Mouse (Mus musculus) liver, adult 2 months (tissue): ENCODE measurements at regions not wholly inside any gene's neighbourhood (a gene's known extent, or its start where the extent isn't known, plus 50 kb on each side); places are given as distances from the start of the nearest gene placed in this dataset.

Experiments used
- DNase-seq: peaks from one replicate; pipeline ENCODE4 v3.0.0-alpha.2; 2011; ENCODE audit warnings: low read depth, low spot score; ENCODE audit errors: extremely low read depth
- H3K27ac ChIP-seq: fragments of 200-500 bp; replicated peaks from 2 replicates; pipeline ENCODE4 v1.5.1; 2012; ENCODE audit warnings: low read depth, mild to moderate bottlenecking, control low read depth, inconsistent platforms, low read length; ENCODE audit not compliant: insufficient read depth
- H3K27me3 ChIP-seq: fragments of 200-500 bp; 2 replicates; pipeline ENCODE4 v1.6.1; 2012; ENCODE audit warnings: mild to moderate bottlenecking, moderate library complexity, low read length, inconsistent platforms; ENCODE audit not compliant: control insufficient read depth, insufficient read depth
- H3K36me3 ChIP-seq: fragments of 200-500 bp; 2 replicates; pipeline ENCODE4 v1.6.1; 2012; ENCODE audit warnings: low read length, inconsistent platforms; ENCODE audit not compliant: control insufficient read depth, insufficient read depth
- H3K4me1 ChIP-seq: fragments of 200-500 bp; 2 replicates; pipeline ENCODE4 v1.6.1; 2011; ENCODE audit warnings: low read length; ENCODE audit not compliant: control insufficient read depth, insufficient read depth
- H3K4me3 ChIP-seq: fragments of 200-500 bp; 2 replicates; pipeline ENCODE4 v1.5.1; 2011; ENCODE audit warnings: low read depth, mild to moderate bottlenecking, control low read depth, low read length, moderate library complexity; ENCODE audit not compliant: insufficient read depth
- H3K79me2 ChIP-seq: fragments of 200-500 bp; 2 replicates; pipeline ENCODE4 v1.6.1; 2012; ENCODE audit warnings: inconsistent platforms, mild to moderate bottlenecking, low read length, moderate library complexity; ENCODE audit not compliant: control insufficient read depth, insufficient read depth
- H3K9ac ChIP-seq: fragments of 200-500 bp; 2 replicates; pipeline ENCODE4 v1.6.1; 2012; ENCODE audit warnings: low read depth, mild to moderate bottlenecking, control low read depth, inconsistent platforms, low read length
- CTCF ChIP-seq: fragments of 200-500 bp; IDR thresholded peaks from 2 replicates; pipeline ENCODE4 v1.5.1; 2011; ENCODE audit warnings: low read depth, low read length, control low read depth
- POLR2A ChIP-seq: fragments of 200-500 bp; IDR thresholded peaks from 2 replicates; pipeline ENCODE4 v1.6.1; 2011; ENCODE audit warnings: low read length, control low read depth; ENCODE audit not compliant: insufficient read depth; ENCODE audit errors: extremely low read depth
- WGBS: fragments of 180-500 bp; shearing (Covaris S2); methylation state at CpG from one replicate; pipeline ENCODE4 v1.1.7; 2018; 5-methylcytosine and 5-hydroxymethylcytosine counted together

- WGBS: 80% methylated on average over 6 of the region's 6 CpGs
- H3K79me2 ChIP-seq: no peaks in the 10 kb centered on the region
- no peak for TF ChIP-seq CTCF
- TF ChIP-seq POLR2A: no peak
- DNase-seq: no peak
- no peak overlapping the region for H3K9ac ChIP-seq
- H3K4me1 ChIP-seq: no peaks in the 10 kb centered on the region
- no peaks in the 10 kb centered on the region for H3K27me3 ChIP-seq
- no peak overlapping the region for H3K27ac ChIP-seq
- no peaks in the 10 kb centered on the region for H3K36me3 ChIP-seq
- no peak overlapping the region for H3K4me3 ChIP-seq
These were observed 198.5 kb downstream of the Dad1 start for GRCm38 (mm10) chr14:54055390-54055789.

- TF ChIP-seq POLR2A: no peak
- no peak for TF ChIP-seq CTCF
- no peak for DNase-seq
- no peak overlapping the region for H3K4me3 ChIP-seq
- WGBS: 89% methylated on average over 2 of the region's 2 CpGs
- H3K27ac ChIP-seq: no peak overlapping the region
- no peak overlapping the region for H3K9ac ChIP-seq
- H3K27me3 ChIP-seq: no peaks in the 10 kb centered on the region
- no peaks in the 10 kb centered on the region for H3K4me1 ChIP-seq
- H3K36me3 ChIP-seq: no peaks in the 10 kb centered on the region
- no peaks in the 10 kb centered on the region for H3K79me2 ChIP-seq
These were observed 211.6 kb downstream of the Dad1 start for GRCm38 (mm10) chr14:54042286-54042685.

DNA sequence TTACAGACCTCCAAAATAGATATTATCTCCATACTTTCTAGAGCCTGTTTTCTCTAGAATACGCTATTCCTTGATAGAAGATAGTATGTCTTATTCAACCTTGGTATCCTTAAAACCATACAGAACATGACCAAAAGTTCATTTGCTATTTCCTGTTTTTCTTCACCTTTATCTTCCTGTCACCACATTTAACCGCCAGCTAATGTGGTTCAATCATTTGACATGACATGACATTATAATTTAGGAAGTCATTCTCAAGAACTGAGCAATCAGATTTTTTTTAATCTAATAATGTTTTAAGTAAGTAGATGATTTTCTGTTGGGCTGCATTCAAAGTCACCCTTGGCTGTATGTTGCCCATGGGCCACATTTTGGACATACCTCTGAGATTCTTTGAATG, 213.3 kb downstream of the Dad1 start:
- Histone ChIP-seq H3K4me1 (no peaks in the 10 kb centered on the region), H3K27ac (no peak overlapping the region), H3K27me3 (no peaks in the 10 kb centered on the region), H3K36me3 (no peaks in the 10 kb centered on the region), H3K9ac (no peak overlapping the region), H3K79me2 (no peaks in the 10 kb centered on the region), H3K4me3 (no peak overlapping the region)
- TF ChIP-seq POLR2A (no peak), CTCF (no peak)
- DNase-seq: no peak
- WGBS: 72% methylated on average over 2 of the region's 2 CpGs

DNA sequence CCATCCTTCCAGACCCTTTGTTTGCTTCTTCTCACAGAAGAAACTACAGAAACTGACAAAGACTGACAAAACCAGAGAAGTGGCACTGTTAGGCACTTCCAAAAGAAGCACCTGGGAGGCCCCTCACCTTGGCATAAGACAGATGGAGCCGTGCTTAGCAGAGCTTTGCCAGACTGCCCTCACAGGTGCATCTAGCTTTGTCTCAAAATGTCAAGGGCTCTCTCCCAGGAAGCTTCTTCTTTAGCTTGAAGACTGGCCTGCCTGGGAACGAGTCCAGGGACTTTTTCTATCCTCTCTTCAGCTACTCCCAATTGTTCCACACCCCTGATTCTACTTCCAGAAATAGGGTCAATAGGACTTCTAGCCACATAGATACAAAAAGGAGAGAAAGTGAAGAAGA, 219.4 kb downstream of the Dad1 start:
- Histone ChIP-seq H3K27ac (no peak overlapping the region), H3K4me3 (no peak overlapping the region), H3K79me2 (no peaks in the 10 kb centered on the region), H3K27me3 (no peaks in the 10 kb centered on the region), H3K36me3 (no peaks in the 10 kb centered on the region), H3K9ac (no peak overlapping the region), H3K4me1 (no peaks in the 10 kb centered on the region)
- no peak for TF ChIP-seq POLR2A
- no peak for TF ChIP-seq CTCF
- no peak for DNase-seq
- 57% methylated on average over 2 of the region's 2 CpGs for WGBS

- Histone ChIP-seq H3K4me1 (no peaks in the 10 kb centered on the region), H3K9ac (no peak overlapping the region), H3K27ac (no peak overlapping the region), H3K4me3 (no peak overlapping the region), H3K79me2 (no peaks in the 10 kb centered on the region), H3K27me3 (0 out of 2 replicates have a peak, but pooled peaks cover 3% of the 10 kb centered on the region), H3K36me3 (no peaks in the 10 kb centered on the region)
- no peak for TF ChIP-seq POLR2A
- TF ChIP-seq CTCF: no peak
- 69% methylated on average over 4 of the region's 4 CpGs for WGBS
- no peak for DNase-seq
These were observed 230.4 kb downstream of the Dad1 start for GRCm38 (mm10) chr14:54023552-54023951.

DNA sequence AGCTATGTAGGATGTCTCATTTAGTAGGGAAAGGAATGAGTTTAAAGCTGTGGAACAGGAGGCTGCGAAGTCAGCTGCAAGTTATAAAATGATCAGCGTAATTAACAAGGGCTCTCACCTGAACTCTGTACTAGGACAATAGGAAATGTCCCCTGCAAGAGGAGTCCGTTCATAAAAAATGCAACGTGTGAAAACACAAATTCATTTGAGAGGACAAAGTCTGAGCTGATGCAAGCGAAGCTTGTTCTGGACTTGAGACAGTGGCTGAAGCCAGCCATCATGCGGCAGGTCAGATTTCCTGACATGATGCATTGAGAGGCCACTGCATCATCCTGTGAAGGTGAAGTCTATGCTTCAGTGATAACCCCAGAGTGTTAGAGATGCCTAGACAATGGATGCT, 232.5 kb downstream of the Dad1 start:
- H3K4me3 ChIP-seq: no peak overlapping the region
- no peaks in the 10 kb centered on the region for H3K36me3 ChIP-seq
- no peak for DNase-seq
- no peaks in the 10 kb centered on the region for H3K79me2 ChIP-seq
- 0 out of 2 replicates have a peak, but pooled peaks cover 3% of the 10 kb centered on the region for H3K27me3 ChIP-seq
- H3K9ac ChIP-seq: no peak overlapping the region
- TF ChIP-seq POLR2A (no peak), CTCF (no peak)
- H3K4me1 ChIP-seq: no peaks in the 10 kb centered on the region
- 75% methylated on average over 6 of the region's 6 CpGs for WGBS
- no peak overlapping the region for H3K27ac ChIP-seq
